Mouse (Mus musculus) heart, postnatal 0 days (tissue): ENCODE results near the gene Gm42791.

Source experiments
- CTCF ChIP-seq: IDR thresholded peaks from 2 replicates; pipeline ENCODE4 v1.5.1; 2016; ENCODE audit warnings: antibody characterized with exemption, control low read depth, low read depth
- EP300 ChIP-seq: IDR thresholded peaks from 2 replicates; pipeline ENCODE4 v1.6.1; 2016; ENCODE audit warnings: antibody characterized with exemption, low read depth

GRCm38 (mm10) chr5:148990891-148991311 lies 4.0 kb downstream of the Gm42791 start:
- TF ChIP-seq CTCF (no peak), EP300 (no peak)
